Mouse (Mus musculus): ENCODE measurements around the gene Galnt18. TPM values are rescaled to one million over a fixed set of nuclear protein-coding genes. Genes with fewer than 3 reads are reported as not detected.

Galnt18 gene
- polyA plus RNA-seq (2012; ENCODE audit: low replicate concordance), result 0.35 and 1.4 TPM in 2 replicates

DNA sequence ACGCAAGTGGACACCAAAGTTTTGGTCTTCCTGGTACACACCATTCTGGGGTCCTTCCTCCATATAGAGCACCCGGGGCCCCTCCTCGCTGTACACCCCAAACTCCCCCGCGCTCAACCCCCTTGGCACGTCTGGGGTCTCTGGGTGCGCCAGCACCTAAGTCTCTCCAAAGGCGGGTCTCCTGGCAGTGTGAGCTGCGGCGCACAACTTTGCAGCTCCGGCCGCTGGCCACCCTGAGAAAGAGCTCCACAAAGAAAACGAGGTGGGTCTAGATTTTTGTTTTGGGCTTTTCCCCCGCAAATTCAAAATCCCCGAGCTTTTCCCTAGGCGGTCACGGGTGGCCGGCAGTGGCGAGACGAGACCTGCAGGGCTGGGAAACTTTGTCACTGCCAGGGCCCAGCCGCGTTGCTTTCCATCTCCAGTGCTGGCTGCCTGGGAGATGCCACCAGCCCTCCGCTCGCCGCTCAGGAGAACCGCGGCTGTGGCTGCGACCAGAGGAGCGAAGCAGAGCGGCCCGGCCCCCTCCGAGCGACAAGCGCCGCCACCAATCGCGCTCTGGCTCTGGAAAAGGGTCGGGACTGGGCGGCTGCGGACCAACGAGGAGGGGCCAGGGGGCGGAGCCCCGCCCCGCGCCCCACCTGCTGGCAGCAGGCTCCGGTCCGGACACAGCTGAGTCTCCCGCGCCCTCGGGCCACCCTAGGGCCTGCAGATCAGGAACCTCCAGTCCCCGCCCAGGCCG, at the start of gene Galnt18:
Galnt18 (minus strand) TSS at position 474 of the 739 bp plus-strand sequence.

Other genes starting within 250 kb of the Galnt18 start
- 1.7 and 3.9 TPM in 2 replicates for gene Usp47, start 243.5 kb upstream of the Galnt18 start, polyA plus RNA-seq (2012; ENCODE audit: low replicate concordance)